Mouse (Mus musculus) kidney, postnatal 14 days (tissue): ENCODE data around the gene Tbpl1.

ENCODE experiments used
- DNase-seq: peaks from one replicate; pipeline ENCODE4 v3.0.0; 2022; ENCODE audit warnings: mixed read lengths

The Tbpl1 gene

GRCm38 (mm10) chr10:22731272-22732093 is at the start of gene Tbpl1:
Gene Tbpl1 (minus strand): TSS chr10:22731938.
- DNase-seq = peak; percentile 97

GRCm38 (mm10) chr10:22781466-22781865 is 49.7 kb upstream of the Tbpl1 start:
- peak; percentile 22 for DNase-seq

GRCm38 (mm10) chr10:22777939-22778338 is 46.2 kb upstream of the Tbpl1 start:
- peak; percentile 63 for DNase-seq

- peak; percentile 53 for DNase-seq
Measured at GRCm38 (mm10) chr10:22776007-22776698, 44.4 kb upstream of the Tbpl1 start.

GRCm38 (mm10) chr10:22775456-22775855 is 43.7 kb upstream of the Tbpl1 start:
- no peak for DNase-seq

- DNase-seq = no peak
Measured at GRCm38 (mm10) chr10:22774626-22775025, 42.9 kb upstream of the Tbpl1 start.

GRCm38 (mm10) chr10:22754240-22754639 is 22.5 kb upstream of the Tbpl1 start:
- DNase-seq = no peak

GRCm38 (mm10) chr10:22751175-22751682 is 19.5 kb upstream of the Tbpl1 start:
- no peak for DNase-seq

GRCm38 (mm10) chr10:22746334-22747322 is 14.9 kb upstream of the Tbpl1 start:
- no peak for DNase-seq

- no peak for DNase-seq
Measured at GRCm38 (mm10) chr10:22745922-22746321, 14.2 kb upstream of the Tbpl1 start.

- DNase-seq = no peak
Measured at GRCm38 (mm10) chr10:22732181-22732580, 443 bp upstream of the Tbpl1 start.

- DNase-seq = no peak
Measured at GRCm38 (mm10) chr10:22730992-22731271, 806 bp downstream of the Tbpl1 start.

GRCm38 (mm10) chr10:22730266-22730991 is 1.3 kb downstream of the Tbpl1 start:
- no peak for DNase-seq

- DNase-seq = no peak
Measured at GRCm38 (mm10) chr10:22728257-22728656, 3.5 kb downstream of the Tbpl1 start.

- DNase-seq = no peak
Measured at GRCm38 (mm10) chr10:22726295-22726694, 5.4 kb downstream of the Tbpl1 start.

- no peak for DNase-seq
Measured at GRCm38 (mm10) chr10:22725166-22725565, 6.6 kb downstream of the Tbpl1 start.

GRCm38 (mm10) chr10:22720781-22721529 is 10.8 kb downstream of the Tbpl1 start:
- DNase-seq = no peak

- DNase-seq = no peak
Measured at GRCm38 (mm10) chr10:22718475-22718874, 13.3 kb downstream of the Tbpl1 start.

GRCm38 (mm10) chr10:22714520-22714919 is 17.2 kb downstream of the Tbpl1 start:
- DNase-seq = peak; percentile 73

GRCm38 (mm10) chr10:22712955-22713354 is 18.8 kb downstream of the Tbpl1 start:
- no peak for DNase-seq

- DNase-seq = no peak
Measured at GRCm38 (mm10) chr10:22710173-22710777, 21.5 kb downstream of the Tbpl1 start.
